In the genomic region with DNA sequence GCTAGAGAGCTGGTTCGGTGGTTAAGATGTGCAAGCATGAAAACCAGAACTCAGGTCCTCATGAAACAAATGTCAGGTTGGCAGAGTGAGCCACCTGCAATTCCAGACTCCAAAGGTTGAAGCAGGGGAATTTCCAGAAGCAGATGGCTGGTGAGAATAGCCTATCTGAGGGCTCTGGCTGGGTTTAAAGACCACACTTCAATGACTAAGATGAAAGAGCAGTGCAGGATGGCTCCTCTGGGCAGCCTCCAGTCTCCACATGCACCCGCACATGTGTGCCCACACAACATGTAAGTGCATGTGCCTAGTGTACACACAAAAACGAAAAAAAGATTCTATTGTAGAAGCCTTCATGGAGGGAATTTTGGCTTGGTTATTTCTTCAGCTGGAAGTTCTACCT, we compare ENCODE assay signal across 28 mouse cellular contexts.
"Had no signal": no experiment of that assay in that cellular context is flagged by ENCODE, and none has a peak within 500 bp of the region (broad histone marks: within the 10 kb centered on the region; RNA-seq: fewer than 3 reads in every experiment).

No protein-coding gene starts in this region.

- H3K36me3 ChIP-seq: embryonic facial prominence, embryonic 10.5 days; embryonic facial prominence, embryonic 12.5 days; embryonic facial prominence, embryonic 13.5 days; embryonic facial prominence, embryonic 15.5 days; forebrain, embryonic 10.5 days; forebrain, embryonic 12.5 days; forebrain, embryonic 15.5 days had no signal

- H3K27ac ChIP-seq: embryonic facial prominence, embryonic 10.5 days; embryonic facial prominence, embryonic 12.5 days; embryonic facial prominence, embryonic 13.5 days; embryonic facial prominence, embryonic 15.5 days; forebrain, embryonic 10.5 days; forebrain, embryonic 12.5 days; forebrain, embryonic 13.5 days; forebrain, embryonic 15.5 days; gastrocnemius, adult 2 months had no signal

- DNase-seq: cerebellum, adult 18-20 months; cerebellum, adult 2 months; cerebellum, adult 8-10 months; cerebellum, adult 9-10 months; cerebellum, adult 9-11 months; cerebellum, postnatal 10 days; cerebellum, postnatal 14 days; cerebellum, postnatal 25 days; cerebellum, postnatal 36 days; embryo, embryonic 11 days; forebrain, postnatal 0 days; gastrocnemius, adult 2 months; gastrocnemius, postnatal 10 days; gastrocnemius, postnatal 14 days; gastrocnemius, postnatal 25 days; gastrocnemius, postnatal 36 days; heart, adult 18-20 months had no signal

- H3K9me3 ChIP-seq: embryonic facial prominence, embryonic 10.5 days; embryonic facial prominence, embryonic 12.5 days; embryonic facial prominence, embryonic 13.5 days; embryonic facial prominence, embryonic 15.5 days; forebrain, embryonic 10.5 days; forebrain, embryonic 15.5 days had no signal

- ATAC-seq: forebrain, embryonic 13.5 days; forebrain, embryonic 14.5 days; forebrain, embryonic 15.5 days; forebrain, embryonic 16.5 days; forebrain, postnatal 0 days had no signal

- H3K9ac ChIP-seq: embryonic facial prominence, embryonic 12.5 days; embryonic facial prominence, embryonic 13.5 days; embryonic facial prominence, embryonic 15.5 days; forebrain, embryonic 12.5 days; forebrain, embryonic 13.5 days; forebrain, embryonic 15.5 days; forebrain, postnatal 0 days had no signal

- H3K4me3 ChIP-seq: embryonic facial prominence, embryonic 10.5 days; embryonic facial prominence, embryonic 12.5 days; embryonic facial prominence, embryonic 13.5 days; embryonic facial prominence, embryonic 15.5 days; erythroblast, embryonic 14.5 days; forebrain, embryonic 10.5 days; forebrain, embryonic 12.5 days; forebrain, embryonic 13.5 days; forebrain, embryonic 15.5 days; gastrocnemius, adult 2 months had no signal

- H3K4me2 ChIP-seq: embryonic facial prominence, embryonic 12.5 days; embryonic facial prominence, embryonic 13.5 days; embryonic facial prominence, embryonic 15.5 days; forebrain, embryonic 12.5 days; forebrain, embryonic 13.5 days; forebrain, embryonic 15.5 days had no signal

- H3K4me1 ChIP-seq: embryonic facial prominence, embryonic 10.5 days; embryonic facial prominence, embryonic 12.5 days; embryonic facial prominence, embryonic 13.5 days; embryonic facial prominence, embryonic 15.5 days; forebrain, embryonic 10.5 days; forebrain, embryonic 12.5 days; forebrain, embryonic 13.5 days had no signal

- H3K27me3 ChIP-seq: embryonic facial prominence, embryonic 12.5 days; embryonic facial prominence, embryonic 13.5 days; embryonic facial prominence, embryonic 15.5 days; forebrain, embryonic 12.5 days; forebrain, embryonic 13.5 days; forebrain, embryonic 15.5 days had no signal
